Mouse (Mus musculus) heart, postnatal 25 days (tissue): ENCODE data around the gene Sox4. TPM values are rescaled to one million over a fixed set of nuclear protein-coding genes. Genes with fewer than 3 reads are reported as not detected.

Experiments
- DNase-seq: peaks from one replicate; pipeline ENCODE4 v3.0.0; 2022; ENCODE audit warnings: low spot score
- intact Hi-C: fragments of 180-260 bp; cut with DNase I; formaldehyde crosslinking; loops from one replicate; pipeline ENCODE4 v1.15.1; 2025
- total RNA-seq, 2 experiments: library from RNA; stranded (reverse); gene quantifications; 2 replicates each; pipeline ENCODE4 v1.2.3; 2021

The Sox4 gene
- total RNA-seq = 10 to 100 TPM; 21.3 to 41.6 TPM

GRCm38 (mm10) chr13:28953581-28953991 lies at the start of gene Sox4:
TSS of gene Sox4 (minus strand) at chr13:28953713.
- DNase-seq = peak; percentile 94
- intact Hi-C loops = loop anchor here (5.0 kb wide), 5 partner anchors 236 to 1029 kb away; no protein-coding TSS in a partner anchor

GRCm38 (mm10) chr13:28991899-28992664 lies 38.6 kb upstream of the Sox4 start:
- intact Hi-C loops = no loop called here
- no peak for DNase-seq

GRCm38 (mm10) chr13:28988751-28989703 lies 35.5 kb upstream of the Sox4 start:
- DNase-seq = no peak
- intact Hi-C loops = no loop called here

DNA sequence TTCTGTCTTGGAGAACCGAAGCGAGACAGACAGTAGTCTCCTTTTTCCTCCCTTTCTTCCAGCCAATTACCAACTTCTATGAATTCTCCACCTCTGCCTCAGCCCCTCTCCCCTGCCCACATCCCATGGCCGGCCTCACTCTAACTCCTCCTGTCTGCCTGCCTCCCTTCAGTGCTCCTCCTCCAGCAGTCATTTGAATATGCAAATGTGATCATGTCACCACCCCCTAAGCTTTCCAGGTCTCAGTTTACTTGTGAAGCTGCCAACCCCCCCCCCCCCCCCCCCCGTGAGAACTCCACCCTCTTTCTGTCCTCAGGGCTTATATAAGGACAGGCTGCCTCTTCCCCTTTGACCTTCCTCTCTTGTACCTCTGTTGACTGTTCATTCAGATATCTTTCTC lies 27.2 kb upstream of the Sox4 start:
- DNase-seq = no peak
- intact Hi-C loops = no loop called here

DNA sequence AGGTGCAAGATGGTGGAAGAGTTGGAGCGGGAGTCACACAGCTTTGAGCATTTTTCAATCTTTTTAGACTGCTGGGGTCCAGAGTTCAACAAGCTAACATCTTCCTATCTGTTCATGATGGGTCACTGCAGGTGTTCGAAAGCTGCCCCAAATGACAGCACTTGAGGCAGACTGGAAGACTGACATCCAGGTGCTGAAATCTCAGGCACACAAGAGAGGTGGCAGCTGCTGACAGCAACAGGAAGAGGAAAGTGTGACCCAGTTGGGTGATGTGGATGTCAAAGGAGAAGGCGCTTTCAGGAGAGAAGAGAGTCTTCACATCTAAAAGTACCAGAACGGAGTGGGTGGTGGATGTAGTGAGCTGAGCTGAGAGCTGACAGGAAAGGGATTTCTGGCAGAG lies 21.5 kb upstream of the Sox4 start:
- intact Hi-C loops = no loop called here
- DNase-seq = no peak

- DNase-seq = no peak
- intact Hi-C loops = no loop called here
These were observed 21.1 kb upstream of the Sox4 start for GRCm38 (mm10) chr13:28974597-28974996.

DNA sequence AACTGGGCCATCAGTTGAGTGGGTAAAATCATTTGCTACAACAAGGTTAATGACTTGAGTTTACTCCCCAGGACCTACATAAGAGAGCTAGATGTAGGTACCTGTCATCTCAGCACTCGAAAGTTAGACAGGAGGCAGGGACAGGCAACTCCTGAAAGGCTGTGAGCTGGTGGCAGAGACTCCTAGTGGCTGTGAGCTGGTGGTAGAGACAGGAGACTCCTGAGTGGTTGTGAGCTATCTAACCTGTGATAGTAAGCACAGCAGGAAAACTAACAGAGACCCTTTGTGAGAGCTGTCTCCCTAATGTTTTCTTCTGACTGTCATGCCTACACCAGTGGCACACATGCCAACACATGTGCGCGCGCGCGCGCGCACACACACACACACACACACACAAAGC lies 7.4 kb upstream of the Sox4 start:
- intact Hi-C loops = no loop called here
- no peak for DNase-seq

GRCm38 (mm10) chr13:28959458-28959978 lies 6.0 kb upstream of the Sox4 start:
- intact Hi-C loops = loop anchor here (2.0 kb wide), 1 partner anchor 877 kb away; no protein-coding TSS in a partner anchor

GRCm38 (mm10) chr13:28959068-28959440 lies 5.5 kb upstream of the Sox4 start:
- intact Hi-C loops = loop anchor here (2.0 kb wide), 1 partner anchor 878 kb away; no protein-coding TSS in a partner anchor
- no peak for DNase-seq

More at GRCm38 (mm10) chr13:28959458-28959978, 6.0 kb upstream of the Sox4 start:
- DNase-seq = peak; percentile 63

DNA sequence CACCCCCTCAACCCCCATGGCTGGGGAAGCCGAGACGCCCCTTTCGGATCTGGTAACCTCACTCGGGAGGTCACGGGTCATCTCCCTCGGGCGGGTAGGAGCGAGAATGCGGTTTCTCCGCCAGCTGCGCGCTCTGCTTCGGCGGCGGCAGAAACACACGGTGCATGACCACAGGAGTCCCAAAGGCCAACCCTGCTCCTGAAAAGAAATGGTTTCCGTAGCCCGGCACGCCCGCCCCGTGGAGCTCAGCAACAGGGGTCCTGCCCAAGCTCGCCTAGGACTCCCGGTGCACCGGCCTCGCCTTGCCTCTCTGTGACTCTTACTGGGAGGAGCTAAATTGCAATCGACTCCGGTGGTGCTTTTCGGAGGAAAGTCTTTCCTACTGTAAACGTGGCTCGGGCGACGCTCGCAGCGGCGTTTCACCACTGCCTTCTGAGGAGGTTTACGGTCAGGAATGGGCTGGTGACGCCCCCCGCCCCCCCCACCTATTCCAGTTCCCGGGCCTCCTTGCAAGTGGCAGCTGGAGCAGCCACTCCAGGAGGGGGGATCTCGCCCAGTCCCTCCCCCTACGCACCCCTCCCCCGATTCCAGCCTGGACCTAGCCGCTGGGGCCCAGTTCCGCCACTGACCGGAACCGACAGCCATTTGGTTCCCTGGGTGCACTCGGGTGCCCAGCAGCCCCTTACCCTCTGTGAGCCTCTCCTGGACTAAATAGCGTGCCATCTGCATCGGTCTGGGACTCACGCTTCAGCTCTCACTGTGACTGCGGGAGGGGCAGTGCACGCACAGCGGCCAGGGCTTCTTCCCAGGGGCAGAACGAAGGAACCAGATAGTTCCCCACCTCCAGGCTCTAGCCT lies 4.9 kb upstream of the Sox4 start:
- intact Hi-C loops = loop anchor here (2.0 kb wide), 1 partner anchor 878 kb away; no protein-coding TSS in a partner anchor
- peak; percentile 59 for DNase-seq

DNA sequence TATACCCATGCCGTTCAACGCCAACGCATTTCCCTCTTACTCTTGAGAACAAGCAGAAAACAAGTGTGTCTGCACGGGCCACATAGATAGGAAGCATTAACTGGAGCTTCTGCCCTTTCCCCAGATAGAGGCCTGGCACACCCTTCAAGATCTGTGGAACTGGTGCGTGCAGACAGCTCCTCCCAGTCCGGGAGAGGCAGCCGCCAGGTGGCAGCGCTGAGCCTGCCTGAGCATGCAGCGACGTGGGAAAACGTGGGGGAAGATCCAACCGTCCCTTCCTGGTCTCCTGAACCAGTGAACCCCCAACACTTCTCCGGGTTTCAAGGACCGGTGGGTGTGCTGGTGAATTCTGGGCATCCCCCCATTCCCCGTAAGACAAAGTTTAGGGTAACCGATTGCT lies 4.3 kb upstream of the Sox4 start:
- DNase-seq = peak; percentile 82
- intact Hi-C loops = loop anchor here (1.0 to 2.0 kb wide), 2 partner anchors 650 to 879 kb away; no protein-coding TSS in a partner anchor

GRCm38 (mm10) chr13:28952576-28953571 lies 639 bp downstream of the Sox4 start:
- intact Hi-C loops = loop anchor here (1.0 to 5.0 kb wide), 6 partner anchors 69 to 1029 kb away; no protein-coding TSS in a partner anchor

GRCm38 (mm10) chr13:28951691-28952575 lies 1.6 kb downstream of the Sox4 start:
- DNase-seq = peak; percentile 7
- intact Hi-C loops = loop anchor here (1.0 to 5.0 kb wide), 7 partner anchors 68 to 1030 kb away; no protein-coding TSS in a partner anchor

More at GRCm38 (mm10) chr13:28952576-28953571, 639 bp downstream of the Sox4 start:
- peak; percentile 50 for DNase-seq

- intact Hi-C loops = loop anchor here (2.0 to 5.0 kb wide), 6 partner anchors 192 to 1031 kb away; no protein-coding TSS in a partner anchor
- peak; percentile 24 for DNase-seq
These were observed 2.7 kb downstream of the Sox4 start for GRCm38 (mm10) chr13:28950623-28951491.

GRCm38 (mm10) chr13:28950266-28950622 lies 3.3 kb downstream of the Sox4 start:
- intact Hi-C loops = loop anchor here (2.0 to 5.0 kb wide), 6 partner anchors 191 to 1032 kb away; no protein-coding TSS in a partner anchor
- no peak for DNase-seq
